Mouse (Mus musculus): ENCODE data around the gene Wfdc15b. TPM values are rescaled to one million over a fixed set of nuclear protein-coding genes. Genes with fewer than 3 reads are reported as not detected.

The Wfdc15b gene
- polyA plus RNA-seq, 1 experiment from 2014 or later: not detected

- H3K9ac ChIP-seq (ENCODE audit: low read depth, low read length): no peak overlapping the region
- H3K4me1 ChIP-seq (ENCODE audit: control insufficient read depth, insufficient read depth, low read depth, low read length): no peaks in the 10 kb centered on the region
- H3K4me3 ChIP-seq (ENCODE audit: low read length): no peak overlapping the region
- no peaks in the 10 kb centered on the region for H3K36me3 ChIP-seq (ENCODE audit: control insufficient read depth, insufficient read depth, low read length)
- no peak overlapping the region for H3K4me2 ChIP-seq (ENCODE audit: low read length)
- H3K9me3 ChIP-seq (ENCODE audit: control insufficient read depth, low read length): no peaks in the 10 kb centered on the region
- WGBS: 78% methylated on average over 9 of the region's 9 CpGs
- no peak overlapping the region for H3K27ac ChIP-seq (ENCODE audit: low read depth, low read length)
- ATAC-seq: no peak
- H3K27me3 ChIP-seq (replicated peaks; ENCODE audit: control insufficient read depth, insufficient read depth, low read length): no peaks in the 10 kb centered on the region
These were observed 38.1 kb downstream of the Wfdc15b start for GRCm38 (mm10) chr2:164183340-164183739.

DNA sequence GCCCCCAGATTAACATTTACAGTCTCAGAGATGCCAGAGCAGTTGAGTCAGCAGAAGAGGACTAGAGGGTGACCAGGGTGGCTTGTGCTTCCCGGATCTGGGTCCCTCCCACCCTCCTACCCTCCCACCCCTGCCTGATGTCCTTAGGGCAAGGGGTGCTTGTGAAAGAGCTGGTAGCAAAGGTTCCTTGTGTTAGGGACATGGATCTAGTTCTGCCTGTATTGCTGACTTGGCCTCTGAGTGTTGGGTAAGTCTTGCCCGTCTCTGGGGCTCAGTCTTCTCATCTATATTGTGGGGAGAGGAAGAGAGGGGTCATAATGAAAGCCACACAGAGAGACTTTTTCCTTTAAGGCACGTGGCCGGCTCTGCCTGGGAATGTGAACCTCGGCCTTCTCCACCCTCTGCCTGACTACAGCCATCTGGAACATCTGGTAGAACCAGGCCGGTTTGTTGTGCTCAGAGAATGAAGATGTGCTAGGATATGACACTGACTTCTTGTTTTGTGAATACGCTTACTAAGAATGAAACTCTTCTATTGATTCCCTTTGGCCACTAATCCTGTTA is 38.7 kb downstream of the Wfdc15b start, which contains the start of gene Wfdc5:
Gene Wfdc5 (minus strand): TSS at position 51 of the 564 bp plus-strand sequence.
- no peaks in the 10 kb centered on the region for H3K36me3 ChIP-seq (ENCODE audit: control insufficient read depth, insufficient read depth, low read length)
- WGBS: 88% methylated on average over 7 of the region's 7 CpGs
- H3K4me2 ChIP-seq (ENCODE audit: low read length): no peak within 1 kb of the TSS
- no peak within 1 kb of the TSS for H3K4me3 ChIP-seq (ENCODE audit: low read length)
- no peak within 1 kb of the TSS for H3K27ac ChIP-seq (ENCODE audit: low read depth, low read length)
- no peak for ATAC-seq
- no peaks in the 10 kb centered on the region for H3K27me3 ChIP-seq (replicated peaks; ENCODE audit: control insufficient read depth, insufficient read depth, low read length)
- H3K9me3 ChIP-seq (ENCODE audit: control insufficient read depth, low read length): no peaks in the 10 kb centered on the region
- H3K9ac ChIP-seq (ENCODE audit: low read depth, low read length): no peak within 1 kb of the TSS
- H3K4me1 ChIP-seq (ENCODE audit: control insufficient read depth, insufficient read depth, low read depth, low read length): no peaks in the 10 kb centered on the region

DNA sequence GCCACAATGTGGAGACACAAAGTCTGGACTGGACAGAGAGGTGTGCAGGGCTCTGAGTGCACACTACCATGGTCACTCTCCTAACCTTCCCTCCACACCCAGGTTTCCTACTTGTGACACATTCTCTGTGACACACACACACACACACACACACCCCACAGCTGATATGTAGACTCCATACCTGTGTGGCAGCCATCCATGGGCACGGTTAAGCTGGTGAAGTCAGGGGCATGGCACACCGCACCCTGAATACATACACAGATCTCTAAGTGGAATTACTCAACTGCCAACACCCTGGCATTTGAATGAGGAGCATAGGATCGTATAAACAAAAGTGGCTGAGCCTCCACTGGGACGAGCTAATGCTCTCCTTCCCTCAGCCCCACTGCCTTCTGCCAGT is 40.7 kb downstream of the Wfdc15b start:
- no peaks in the 10 kb centered on the region for H3K36me3 ChIP-seq (ENCODE audit: control insufficient read depth, insufficient read depth, low read length)
- no peak overlapping the region for H3K9ac ChIP-seq (ENCODE audit: low read depth, low read length)
- no peaks in the 10 kb centered on the region for H3K4me1 ChIP-seq (ENCODE audit: control insufficient read depth, insufficient read depth, low read depth, low read length)
- H3K27ac ChIP-seq (ENCODE audit: low read depth, low read length): no peak overlapping the region
- no peaks in the 10 kb centered on the region for H3K9me3 ChIP-seq (ENCODE audit: control insufficient read depth, low read length)
- H3K4me2 ChIP-seq (ENCODE audit: low read length): no peak overlapping the region
- no peak overlapping the region for H3K4me3 ChIP-seq (ENCODE audit: low read length)
- 89% methylated on average over 4 of the region's 4 CpGs for WGBS
- no peak for ATAC-seq
- H3K27me3 ChIP-seq (replicated peaks; ENCODE audit: control insufficient read depth, insufficient read depth, low read length): no peaks in the 10 kb centered on the region

GRCm38 (mm10) chr2:164180124-164180523 is 41.3 kb downstream of the Wfdc15b start:
- no peak for ATAC-seq
- Histone ChIP-seq H3K27ac (ENCODE audit: low read depth, low read length) (no peak overlapping the region), H3K4me3 (ENCODE audit: low read length) (no peak overlapping the region), H3K4me1 (ENCODE audit: control insufficient read depth, insufficient read depth, low read depth, low read length) (no peaks in the 10 kb centered on the region), H3K9ac (ENCODE audit: low read depth, low read length) (no peak overlapping the region), H3K36me3 (ENCODE audit: control insufficient read depth, insufficient read depth, low read length) (no peaks in the 10 kb centered on the region), H3K4me2 (ENCODE audit: low read length) (no peak overlapping the region), H3K9me3 (ENCODE audit: control insufficient read depth, low read length) (no peaks in the 10 kb centered on the region), H3K27me3 (replicated peaks; ENCODE audit: control insufficient read depth, insufficient read depth, low read length) (no peaks in the 10 kb centered on the region)
- 58% methylated on average over 2 of the region's 3 CpGs for WGBS

DNA sequence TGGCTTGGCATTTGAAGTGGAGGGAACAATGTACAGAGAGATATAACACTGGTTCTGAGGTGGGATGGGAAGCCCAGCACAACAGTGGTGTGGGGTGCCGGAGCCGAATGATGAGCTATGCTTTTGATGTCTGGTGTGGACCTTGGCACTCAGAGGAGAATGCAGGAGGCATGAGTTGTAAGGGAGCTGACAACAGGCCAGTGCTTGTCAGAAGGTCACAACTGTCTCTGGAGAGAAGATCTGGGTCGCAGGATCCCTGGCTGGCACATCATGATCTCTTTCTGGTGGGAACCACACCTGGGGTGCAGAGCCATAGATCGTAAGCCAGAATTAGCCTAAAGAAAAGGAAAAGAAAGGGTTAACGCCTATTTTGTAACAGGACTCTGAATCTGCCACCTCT is 43.6 kb downstream of the Wfdc15b start:
- Histone ChIP-seq H3K4me2 (ENCODE audit: low read length) (no peak overlapping the region), H3K4me1 (ENCODE audit: control insufficient read depth, insufficient read depth, low read depth, low read length) (no peaks in the 10 kb centered on the region), H3K27ac (ENCODE audit: low read depth, low read length) (no peak overlapping the region), H3K9me3 (ENCODE audit: control insufficient read depth, low read length) (no peaks in the 10 kb centered on the region), H3K9ac (ENCODE audit: low read depth, low read length) (no peak overlapping the region), H3K36me3 (ENCODE audit: control insufficient read depth, insufficient read depth, low read length) (no peaks in the 10 kb centered on the region), H3K27me3 (replicated peaks; ENCODE audit: control insufficient read depth, insufficient read depth, low read length) (no peaks in the 10 kb centered on the region), H3K4me3 (ENCODE audit: low read length) (no peak overlapping the region)
- 85% methylated on average over 5 of the region's 5 CpGs for WGBS
- ATAC-seq: no peak

- WGBS: 74% methylated on average over 3 of the region's 3 CpGs
- no peaks in the 10 kb centered on the region for H3K9me3 ChIP-seq (ENCODE audit: control insufficient read depth, low read length)
- no peak overlapping the region for H3K4me3 ChIP-seq (ENCODE audit: low read length)
- no peak overlapping the region for H3K4me2 ChIP-seq (ENCODE audit: low read length)
- H3K27ac ChIP-seq (ENCODE audit: low read depth, low read length): no peak overlapping the region
- H3K9ac ChIP-seq (ENCODE audit: low read depth, low read length): no peak overlapping the region
- no peak for ATAC-seq
- H3K4me1 ChIP-seq (ENCODE audit: control insufficient read depth, insufficient read depth, low read depth, low read length): peaks cover 4% of the 10 kb centered on the region
- H3K27me3 ChIP-seq (replicated peaks; ENCODE audit: control insufficient read depth, insufficient read depth, low read length): peaks cover 6% of the 10 kb centered on the region
- H3K36me3 ChIP-seq (ENCODE audit: control insufficient read depth, insufficient read depth, low read length): no peaks in the 10 kb centered on the region
These were observed 45.6 kb downstream of the Wfdc15b start for GRCm38 (mm10) chr2:164175850-164176249.

DNA sequence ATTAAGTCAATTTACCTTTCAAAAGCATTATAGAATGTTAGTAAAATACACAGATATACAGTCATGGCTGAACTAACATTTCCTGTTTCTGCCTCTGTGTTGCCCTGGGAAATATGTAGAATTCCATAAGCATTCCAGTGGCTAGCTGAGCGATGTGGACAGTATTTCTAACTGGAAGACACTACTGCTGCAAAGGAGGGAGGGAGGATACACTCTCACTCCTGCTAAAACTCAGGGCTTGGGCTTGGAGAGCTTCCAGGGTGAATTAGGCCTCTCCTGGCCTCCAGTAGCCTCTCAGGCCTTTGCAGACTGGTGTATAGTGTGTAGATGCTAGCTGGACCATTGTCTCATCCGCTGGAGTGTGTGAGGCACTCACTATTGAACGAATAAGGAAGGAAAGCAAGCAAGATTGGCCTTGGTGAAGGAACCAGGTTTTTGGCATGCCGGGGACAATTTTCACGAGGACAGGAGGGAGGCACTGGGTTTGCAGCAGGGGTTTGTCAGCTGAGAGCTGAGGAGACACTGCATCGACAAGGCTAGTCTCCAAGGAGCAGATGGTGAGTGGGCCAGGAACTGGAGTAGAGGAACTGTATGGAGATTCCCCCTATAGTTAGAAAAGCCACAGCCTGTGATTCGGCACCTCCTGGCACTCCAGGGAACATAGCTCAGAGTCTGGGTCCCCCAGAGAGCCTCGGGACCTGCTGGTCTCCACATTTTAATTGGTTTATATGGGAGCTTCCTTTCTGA is 46.6 kb downstream of the Wfdc15b start:
- no peak for ATAC-seq
- peaks cover 10% of the 10 kb centered on the region for H3K4me1 ChIP-seq (ENCODE audit: control insufficient read depth, insufficient read depth, low read depth, low read length)
- no peak overlapping the region for H3K9ac ChIP-seq (ENCODE audit: low read depth, low read length)
- 65% methylated on average over 8 of the region's 8 CpGs for WGBS
- H3K36me3 ChIP-seq (ENCODE audit: control insufficient read depth, insufficient read depth, low read length): no peaks in the 10 kb centered on the region
- no peak overlapping the region for H3K4me3 ChIP-seq (ENCODE audit: low read length)
- no peaks in the 10 kb centered on the region for H3K9me3 ChIP-seq (ENCODE audit: control insufficient read depth, low read length)
- H3K27ac ChIP-seq (ENCODE audit: low read depth, low read length): no peak overlapping the region
- no peak overlapping the region for H3K4me2 ChIP-seq (ENCODE audit: low read length)
- peaks cover 15% of the 10 kb centered on the region for H3K27me3 ChIP-seq (replicated peaks; ENCODE audit: control insufficient read depth, insufficient read depth, low read length)

DNA sequence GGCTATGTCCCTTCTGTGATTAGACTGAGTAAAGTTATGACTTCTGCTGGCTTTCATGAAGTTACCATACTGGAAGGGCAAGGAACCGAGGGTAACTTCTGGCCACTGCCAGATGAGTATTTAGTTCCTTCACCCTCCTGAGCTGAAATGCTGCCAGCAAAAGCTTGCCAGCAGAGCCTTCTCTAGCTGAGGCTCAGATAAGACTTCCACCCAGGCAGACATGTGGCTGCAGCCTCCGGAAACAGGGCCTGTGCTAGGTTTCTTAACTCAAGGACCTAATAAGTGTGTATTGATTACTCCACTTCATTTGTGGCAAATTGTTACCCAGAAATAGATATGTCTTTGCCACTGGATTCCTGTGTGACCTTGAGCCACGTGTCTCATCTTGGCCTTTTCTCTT is 48.1 kb downstream of the Wfdc15b start:
- WGBS: 70% methylated on average over 3 of the region's 3 CpGs
- Histone ChIP-seq H3K36me3 (ENCODE audit: control insufficient read depth, insufficient read depth, low read length) (no peaks in the 10 kb centered on the region), H3K4me2 (ENCODE audit: low read length) (no peak overlapping the region), H3K27me3 (replicated peaks; ENCODE audit: control insufficient read depth, insufficient read depth, low read length) (peaks cover 30% of the 10 kb centered on the region), H3K4me3 (ENCODE audit: low read length) (no peak overlapping the region), H3K27ac (ENCODE audit: low read depth, low read length) (no peak overlapping the region), H3K4me1 (ENCODE audit: control insufficient read depth, insufficient read depth, low read depth, low read length) (peaks cover 13% of the 10 kb centered on the region), H3K9ac (ENCODE audit: low read depth, low read length) (no peak overlapping the region), H3K9me3 (ENCODE audit: control insufficient read depth, low read length) (no peaks in the 10 kb centered on the region)
- ATAC-seq: no peak

GRCm38 (mm10) chr2:164170902-164171301 is 50.6 kb downstream of the Wfdc15b start, which contains the start of gene Kcns1:
TSS of gene Kcns1 (minus strand) at chr2:164171113.
- Histone ChIP-seq H3K4me1 (ENCODE audit: control insufficient read depth, insufficient read depth, low read depth, low read length) (peaks cover 18% of the 10 kb centered on the region), H3K27ac (ENCODE audit: low read depth, low read length) (no peak within 1 kb of the TSS), H3K9ac (ENCODE audit: low read depth, low read length) (peak within 1 kb of the TSS; percentile 57; the same call in 1 of the 2 replicates), H3K4me3 (ENCODE audit: low read length) (peak within 1 kb of the TSS; percentile 36), H3K36me3 (ENCODE audit: control insufficient read depth, insufficient read depth, low read length) (no peaks in the 10 kb centered on the region), H3K27me3 (replicated peaks; ENCODE audit: control insufficient read depth, insufficient read depth, low read length) (peaks cover 51% of the 10 kb centered on the region), H3K9me3 (ENCODE audit: control insufficient read depth, low read length) (no peaks in the 10 kb centered on the region; the same call in 1 of the 2 replicates), H3K4me2 (ENCODE audit: low read length) (peak within 1 kb of the TSS; percentile 57)
- ATAC-seq: no peak
- WGBS: under 1% methylated on average over 24 of the region's 29 CpGs

Measured in hindbrain, embryonic 16.5 days (tissue).